Mouse (Mus musculus) forebrain, embryonic 11.5 days (tissue): ENCODE data around the gene Lce3b. TPM values are rescaled to one million over a fixed set of nuclear protein-coding genes. Genes with fewer than 3 reads are reported as not detected.

Experiments
- ATAC-seq: fragments of 200-750 bp; cut with Nextera tagmentation; replicated peaks from 2 replicates; pipeline ENCODE4 v1.8.0; 2017; ENCODE audit warnings: moderate TSS enrichment; ENCODE audit not compliant: low FRiP score
- DNase-seq: peaks from one replicate; pipeline ENCODE4 v3.0.0-alpha.2; 2017; ENCODE audit warnings: low spot score
- H3K27ac ChIP-seq: fragments of 300-500 bp; sonication (generic); 2 replicates; pipeline ENCODE4 v1.5.1; 2014; ENCODE audit warnings: low read depth, low read length
- H3K27me3 ChIP-seq: fragments of 300-500 bp; sonication (generic); 2 replicates; pipeline ENCODE4 v1.6.1; 2014; ENCODE audit warnings: mild to moderate bottlenecking, low read length, mixed read lengths; ENCODE audit not compliant: control insufficient read depth, insufficient read depth
- H3K36me3 ChIP-seq: fragments of 300-500 bp; sonication (generic); 2 replicates; pipeline ENCODE4 v1.6.1; 2014; ENCODE audit warnings: mild to moderate bottlenecking, low read length, moderate library complexity, mixed read lengths; ENCODE audit not compliant: control insufficient read depth, insufficient read depth
- H3K4me1 ChIP-seq: fragments of 300-500 bp; sonication (generic); replicated peaks from 2 replicates; pipeline ENCODE4 v1.6.1; 2014; ENCODE audit warnings: low read length, mixed read lengths; ENCODE audit not compliant: control insufficient read depth, insufficient read depth
- H3K4me2 ChIP-seq: fragments of 300-500 bp; sonication (generic); 2 replicates; pipeline ENCODE4 v1.6.1; 2014; ENCODE audit warnings: low read depth, mild to moderate bottlenecking, low read length, moderate library complexity, mixed read lengths; ENCODE audit not compliant: severe bottlenecking
- H3K4me3 ChIP-seq: fragments of 300-500 bp; sonication (generic); 2 replicates; pipeline ENCODE4 v1.5.1; 2014; ENCODE audit warnings: low read depth, low read length
- H3K9ac ChIP-seq: fragments of 300-500 bp; sonication (generic); 2 replicates; pipeline ENCODE4 v1.6.1; 2014; ENCODE audit warnings: low read length
- H3K9me3 ChIP-seq: fragments of 300-500 bp; sonication (generic); 2 replicates; pipeline ENCODE4 v1.6.1; 2016; ENCODE audit warnings: low read length, mixed read lengths; ENCODE audit not compliant: control insufficient read depth
- WGBS: fragments of 180-500 bp; shearing (Covaris S2); extraction: QIAGEN DNeasy Blood & Tissue Kit; methylation state at CpG from one replicate; pipeline ENCODE4 v1.1.7; 2014; 5-methylcytosine and 5-hydroxymethylcytosine counted together
- polyA plus RNA-seq: library from polyadenylated mRNA; unstranded; fragments of >200 nt; fragmentation: Nextera tagmentation; extraction: Ambion mirVana; gene quantifications from 2 replicates; pipeline ENCODE4 v1.2.1, GENCODE M21; 2014

Lce3b gene
- polyA plus RNA-seq, 1 experiment from 2014 or later, result not detected

- Histone ChIP-seq H3K4me3 (no peak within 1 kb of the TSS), H3K4me1 (no peaks in the 10 kb centered on the region), H3K9ac (no peak within 1 kb of the TSS), H3K36me3 (no peaks in the 10 kb centered on the region), H3K27me3 (no peaks in the 10 kb centered on the region), H3K4me2 (no peak within 1 kb of the TSS), H3K9me3 (no peaks in the 10 kb centered on the region), H3K27ac (no peak within 1 kb of the TSS)
- ATAC-seq (no peak), DNase-seq (no peak)
- 87% methylated on average over 1 of the region's 1 CpGs for WGBS
Observed at GRCm38 (mm10) chr3:92944186-92944585, 11.4 kb downstream of the Lce3b start, which contains the start of gene Lce3c. Lce3c (plus strand) TSS chr3:92944486.

DNA sequence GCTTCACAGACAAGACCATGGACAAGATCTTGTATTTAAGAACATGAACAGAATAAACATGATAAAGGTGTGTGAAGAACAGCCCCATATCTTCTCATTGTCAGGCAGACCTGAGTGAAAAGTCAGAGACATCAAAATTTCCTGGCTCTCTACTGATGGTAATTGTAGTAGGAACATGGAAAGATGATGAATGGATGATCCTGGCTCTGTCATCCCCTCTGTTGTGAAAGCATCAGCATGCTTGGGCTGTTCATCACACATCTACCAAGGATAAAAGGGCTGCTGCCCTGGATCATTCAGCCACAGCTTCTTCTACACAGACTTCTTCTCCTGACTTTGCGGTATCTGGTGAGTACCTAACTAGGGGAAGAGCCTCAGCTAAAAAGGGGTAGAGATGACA is 24.3 kb downstream of the Lce3b start, which contains the start of gene Lce3d:
TSS of gene Lce3d (plus strand) at position 301 of the 400 bp plus-strand sequence.
- ATAC-seq (no peak), DNase-seq (no peak)
- Histone ChIP-seq H3K9me3 (no peaks in the 10 kb centered on the region), H3K4me1 (no peaks in the 10 kb centered on the region), H3K27ac (no peak within 1 kb of the TSS), H3K27me3 (no peaks in the 10 kb centered on the region), H3K36me3 (no peaks in the 10 kb centered on the region), H3K4me3 (no peak within 1 kb of the TSS), H3K4me2 (no peak within 1 kb of the TSS), H3K9ac (no peak within 1 kb of the TSS)
- WGBS, result 89% methylated on average over 1 of the region's 1 CpGs

- no peaks in the 10 kb centered on the region for H3K36me3 ChIP-seq
- H3K4me1 ChIP-seq, result no peaks in the 10 kb centered on the region
- H3K9ac ChIP-seq, result no peak within 1 kb of the TSS
- H3K4me3 ChIP-seq, result no peak within 1 kb of the TSS
- DNase-seq (no peak), ATAC-seq (no peak)
- no peaks in the 10 kb centered on the region for H3K27me3 ChIP-seq
- 89% methylated on average over 2 of the region's 2 CpGs for WGBS
- no peak within 1 kb of the TSS for H3K27ac ChIP-seq
- no peak within 1 kb of the TSS for H3K4me2 ChIP-seq
- no peaks in the 10 kb centered on the region for H3K9me3 ChIP-seq
Observed at GRCm38 (mm10) chr3:92966761-92967160, 34.0 kb downstream of the Lce3b start, which contains the start of gene Lce3e. Lce3e (plus strand) TSS chr3:92967061.

DNA sequence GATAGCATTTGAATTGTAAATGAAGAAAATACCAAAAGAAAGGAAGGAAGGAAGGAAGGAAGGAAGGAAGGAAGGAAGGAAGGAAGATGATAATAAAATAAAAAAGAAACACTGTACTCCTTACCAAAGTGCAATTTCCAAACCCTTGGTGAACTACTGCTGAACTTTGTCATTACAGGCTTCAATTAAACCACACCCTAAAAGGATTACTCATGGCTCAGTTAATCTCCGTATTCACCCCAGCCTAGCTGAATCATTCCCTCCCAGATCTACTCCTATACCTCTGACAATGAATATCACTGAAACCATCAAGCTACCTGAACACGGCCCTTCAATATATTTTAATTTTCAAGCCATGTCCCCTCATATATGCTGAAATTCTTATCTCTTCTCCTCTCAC is 45.7 kb downstream of the Lce3b start:
- Histone ChIP-seq H3K36me3 (no peaks in the 10 kb centered on the region), H3K9me3 (no peaks in the 10 kb centered on the region), H3K4me3 (no peak overlapping the region), H3K4me1 (no peaks in the 10 kb centered on the region), H3K4me2 (no peak overlapping the region), H3K9ac (no peak overlapping the region), H3K27me3 (no peaks in the 10 kb centered on the region), H3K27ac (no peak overlapping the region)
- WGBS, result 63% methylated on average over 2 of the region's 2 CpGs
- DNase-seq, result no peak
- no peak for ATAC-seq

Other genes starting within 250 kb of the Lce3b start
- not detected in 2 replicates for gene Lce1d, start 245.8 kb upstream of the Lce3b start, polyA plus RNA-seq
- not detected in 2 replicates for gene Lce1e, start 223.9 kb upstream of the Lce3b start, polyA plus RNA-seq
- gene Lce1f, start 212.6 kb upstream of the Lce3b start, polyA plus RNA-seq, result not detected in 2 replicates
- not detected in 2 replicates for gene Gm38119, start 193.9 kb upstream of the Lce3b start, polyA plus RNA-seq
- gene Lce1g, start 180.6 kb upstream of the Lce3b start, polyA plus RNA-seq, result not detected in 2 replicates
- not detected in 2 replicates for gene Lce1h, start 167.9 kb upstream of the Lce3b start, polyA plus RNA-seq
- not detected in 2 replicates for gene Lce1i, start 154.1 kb upstream of the Lce3b start, polyA plus RNA-seq
- not detected in 2 replicates for gene Lce1j, start 142.5 kb upstream of the Lce3b start, polyA plus RNA-seq
- gene Lce1k, start 125.1 kb upstream of the Lce3b start, polyA plus RNA-seq, result not detected in 2 replicates
- gene Kprp, start 105.7 kb upstream of the Lce3b start, polyA plus RNA-seq, result not detected in 2 replicates
- not detected in 2 replicates for gene Lce1l, start 81.7 kb upstream of the Lce3b start, polyA plus RNA-seq
- gene 2310050C09Rik, start 62.8 kb upstream of the Lce3b start, polyA plus RNA-seq, result not detected in 2 replicates
- gene Lce3a, start 6.7 kb upstream of the Lce3b start, polyA plus RNA-seq, result not detected in 2 replicates
- not detected in 2 replicates for gene Lce3c, start 11.5 kb downstream of the Lce3b start, polyA plus RNA-seq
- gene Lce3d, start 24.4 kb downstream of the Lce3b start, polyA plus RNA-seq, result not detected in 2 replicates
- not detected in 2 replicates for gene Lce3e, start 34.1 kb downstream of the Lce3b start, polyA plus RNA-seq
- not detected in 2 replicates for gene Lce3f, start 59.2 kb downstream of the Lce3b start, polyA plus RNA-seq
- gene Crct1, start 82.7 kb downstream of the Lce3b start, polyA plus RNA-seq, result not detected in 2 replicates
- gene Lce1m, start 86.1 kb downstream of the Lce3b start, polyA plus RNA-seq, result not detected in 2 replicates
- gene Gm4858, start 135.8 kb downstream of the Lce3b start, polyA plus RNA-seq, result not detected in 2 replicates
- not detected in 2 replicates for gene Crnn, start 211.8 kb downstream of the Lce3b start, polyA plus RNA-seq